Mouse (Mus musculus): ENCODE data around the gene Nutm1.
"Not testable (repeated sequence)": the region's sequence is repeated elsewhere in the genome, so short reads cannot be mapped to it uniquely, and the experiment has no call there.

The Nutm1 gene

DNA sequence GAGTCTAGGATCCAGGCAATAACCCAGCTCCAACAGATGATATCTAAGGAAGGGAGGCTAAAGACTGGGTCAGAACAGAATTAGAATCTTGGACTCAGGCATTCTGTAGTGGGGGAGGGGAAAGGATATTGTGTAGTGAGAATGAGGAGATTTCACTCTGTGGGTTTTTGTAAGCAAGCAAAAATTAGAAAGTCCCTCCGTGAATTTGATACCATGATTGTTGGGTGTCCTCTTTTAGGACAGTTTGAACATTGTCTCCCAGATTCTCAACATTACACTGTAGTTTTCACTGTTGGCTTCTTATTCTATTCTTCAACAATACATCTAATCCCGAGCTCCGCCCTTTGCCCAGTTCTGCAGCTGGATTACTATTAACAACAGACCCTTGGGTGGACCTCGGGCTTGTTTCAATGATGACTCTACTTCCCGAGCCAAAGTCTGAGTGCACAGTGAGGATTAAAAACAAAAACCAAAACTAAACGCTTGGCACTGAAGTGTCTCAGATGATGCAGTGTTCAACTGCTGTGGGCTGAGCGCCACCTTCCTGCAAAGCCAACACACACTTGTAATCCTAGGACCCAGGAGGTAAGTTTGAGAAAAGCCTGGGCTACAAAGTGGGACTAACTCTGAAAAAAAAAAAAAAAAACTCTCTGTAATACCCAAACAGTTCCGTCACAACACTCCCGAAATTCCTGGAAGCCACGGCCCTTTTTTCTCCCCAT is at the start of gene Nutm1:
Gene Nutm1, minus strand, starts transcription at position 51 of the 722 bp plus-strand sequence.
- DNase-seq (ENCODE audit: low spot score in 2 of 2): no peak

DNA sequence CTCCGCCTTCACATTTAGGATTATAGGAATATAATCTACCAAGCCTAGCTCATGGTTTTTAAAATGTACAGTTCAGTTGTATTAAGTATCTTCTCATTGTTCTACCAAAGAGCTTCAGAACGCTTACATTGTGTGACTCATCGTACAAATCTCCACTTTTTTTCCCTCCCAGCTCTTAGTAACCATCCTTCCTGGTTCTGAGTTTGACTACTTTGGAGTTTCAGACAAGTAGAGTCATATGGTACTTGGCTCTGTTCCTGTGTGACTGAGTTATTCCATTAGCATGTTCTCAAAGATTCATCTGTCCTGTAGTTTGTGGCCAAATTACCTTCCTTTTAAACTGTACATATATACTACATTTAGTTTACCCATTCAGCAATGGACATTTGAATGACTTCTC is 49.6 kb upstream of the Nutm1 start:
- DNase-seq (ENCODE audit: low spot score in 2 of 2): no peak

DNA sequence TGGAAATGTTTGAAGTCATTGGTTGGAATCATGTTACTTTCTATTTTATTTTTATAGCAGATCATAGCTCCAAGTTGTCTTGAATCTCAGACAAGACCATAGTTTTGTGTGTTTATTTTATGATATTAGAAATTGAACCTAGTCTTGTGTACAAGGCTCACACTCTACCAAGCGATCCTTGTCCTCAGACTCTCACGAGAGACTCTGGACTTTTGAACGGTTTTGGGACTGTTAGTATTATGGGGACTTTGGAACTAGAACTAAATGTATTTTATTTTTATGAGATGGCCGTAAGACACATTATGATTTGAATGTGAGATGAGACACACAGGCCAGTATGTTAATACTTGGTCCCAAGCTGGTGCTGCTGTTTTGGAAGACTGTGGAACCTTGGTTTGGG is 39.1 kb upstream of the Nutm1 start:
- DNase-seq (ENCODE audit: low spot score in 2 of 2): no peak

DNA sequence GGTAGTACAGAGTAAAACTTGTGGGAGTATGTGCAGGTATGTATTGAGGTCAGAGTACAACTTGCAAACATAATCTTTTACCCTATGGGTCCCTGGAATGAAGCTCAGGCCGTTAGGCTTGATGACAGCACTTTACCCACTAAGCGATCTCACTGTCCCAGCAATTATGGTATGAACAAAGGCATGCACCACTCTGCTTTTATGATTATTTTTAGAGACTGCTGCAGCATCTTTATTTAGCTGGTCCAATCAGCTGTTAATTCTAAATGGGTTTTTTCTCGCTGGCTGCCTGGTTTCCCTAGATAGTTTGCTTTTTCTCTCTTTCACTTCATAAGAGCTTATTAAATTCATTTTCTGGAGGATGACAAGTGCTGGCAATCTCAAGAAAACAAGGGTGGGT is 37.1 kb upstream of the Nutm1 start:
- DNase-seq (ENCODE audit: low spot score in 2 of 2): no peak

DNA sequence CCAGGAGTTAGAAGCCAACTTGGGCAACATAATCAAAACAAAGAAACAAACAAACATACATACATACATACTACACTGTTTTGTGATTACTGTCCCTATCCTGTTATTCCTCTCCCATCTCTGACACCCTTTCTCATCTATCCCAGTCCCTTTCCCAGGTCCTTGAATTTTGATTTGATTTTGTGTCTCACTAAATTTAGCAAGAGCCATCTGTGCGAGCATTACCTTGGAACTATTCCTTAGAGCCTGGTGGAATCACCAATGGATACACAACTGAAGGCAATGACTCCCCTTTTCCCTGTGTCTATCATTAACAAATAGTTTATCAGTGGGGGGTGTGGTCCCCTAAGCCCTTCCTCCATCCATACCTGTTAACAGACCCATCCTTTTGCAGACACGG is 33.7 kb upstream of the Nutm1 start:
- no peak for DNase-seq (ENCODE audit: low spot score in 2 of 2)

DNA sequence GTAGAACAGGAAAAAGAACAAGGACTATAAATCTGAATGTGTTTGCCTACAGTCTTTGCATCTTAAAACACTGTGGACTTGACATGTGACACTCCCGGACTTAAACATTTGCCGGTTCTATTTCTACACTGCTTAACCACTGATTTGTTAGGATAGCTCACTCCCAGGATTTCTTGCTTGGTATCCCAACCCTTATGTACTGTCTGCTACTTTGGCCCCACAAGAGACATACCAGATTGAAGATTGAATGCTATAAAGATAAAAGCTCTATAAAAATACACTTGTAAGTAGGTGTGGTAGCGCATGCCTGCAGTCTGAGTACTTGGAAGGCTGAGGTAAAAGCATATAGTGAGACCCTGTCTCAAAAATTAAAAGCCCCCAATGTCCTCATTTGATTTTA is 30.4 kb upstream of the Nutm1 start:
- no peak for DNase-seq (ENCODE audit: low spot score in 2 of 2)

DNA sequence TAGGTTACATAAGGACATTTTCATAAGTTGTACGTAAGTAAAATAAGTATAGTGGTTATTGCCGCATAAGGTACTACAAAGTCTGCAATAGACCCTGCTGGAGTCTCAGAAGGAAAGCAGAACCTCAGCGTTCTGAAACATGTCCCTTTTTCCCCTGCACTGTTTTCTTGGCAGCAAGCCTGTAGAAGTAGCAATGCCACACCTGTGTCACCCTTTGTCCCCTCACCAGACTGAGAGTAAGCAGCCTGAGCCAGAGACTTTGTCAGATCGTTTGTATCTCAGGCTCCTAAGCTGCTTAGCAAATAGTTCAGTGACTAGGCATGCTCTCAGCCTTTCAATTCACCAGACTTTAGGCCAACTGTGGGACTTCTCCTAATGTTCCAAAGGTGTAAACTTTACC is 28.0 kb upstream of the Nutm1 start:
- DNase-seq (ENCODE audit: low spot score in 2 of 2): no peak

DNA sequence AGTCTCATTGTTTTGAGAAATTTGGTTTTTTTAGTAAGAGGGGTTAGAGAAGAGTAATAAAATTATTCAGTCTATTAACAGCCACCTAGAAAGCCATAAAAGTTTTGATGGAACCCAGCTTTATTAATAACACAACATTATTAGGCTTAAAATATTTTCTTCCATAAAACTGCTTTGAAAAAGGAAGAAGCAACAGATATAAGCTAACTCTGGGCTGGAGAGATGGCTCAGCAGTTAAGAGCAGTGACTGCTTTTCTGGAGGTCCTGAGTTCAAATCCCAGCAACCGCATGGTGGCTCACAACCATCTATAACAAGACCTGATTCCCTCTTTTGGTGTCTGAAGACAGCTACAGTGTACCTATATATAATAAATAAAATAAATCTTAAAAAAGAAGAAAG is 27.0 kb upstream of the Nutm1 start:
- DNase-seq (ENCODE audit: low spot score in 2 of 2): not testable (repeated sequence)

DNA sequence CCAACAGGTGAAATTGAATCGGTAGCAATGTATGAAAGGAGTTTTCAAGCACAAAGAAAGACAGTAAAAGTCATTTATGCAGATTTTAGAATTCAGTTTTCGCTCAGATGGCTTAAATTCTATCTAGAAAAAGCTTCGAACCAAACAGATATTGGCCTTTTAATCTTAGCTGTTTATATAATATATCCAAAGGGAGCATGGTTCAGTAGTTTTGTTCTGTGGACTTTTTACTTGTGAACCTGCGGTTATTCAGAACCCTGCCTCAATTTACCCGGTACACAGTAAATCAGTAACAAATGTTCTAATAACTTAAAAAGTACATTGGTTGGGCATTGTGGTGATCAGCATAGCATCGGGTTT is 25.9 kb upstream of the Nutm1 start:
- no peak for DNase-seq (ENCODE audit: low spot score in 2 of 2)

DNA sequence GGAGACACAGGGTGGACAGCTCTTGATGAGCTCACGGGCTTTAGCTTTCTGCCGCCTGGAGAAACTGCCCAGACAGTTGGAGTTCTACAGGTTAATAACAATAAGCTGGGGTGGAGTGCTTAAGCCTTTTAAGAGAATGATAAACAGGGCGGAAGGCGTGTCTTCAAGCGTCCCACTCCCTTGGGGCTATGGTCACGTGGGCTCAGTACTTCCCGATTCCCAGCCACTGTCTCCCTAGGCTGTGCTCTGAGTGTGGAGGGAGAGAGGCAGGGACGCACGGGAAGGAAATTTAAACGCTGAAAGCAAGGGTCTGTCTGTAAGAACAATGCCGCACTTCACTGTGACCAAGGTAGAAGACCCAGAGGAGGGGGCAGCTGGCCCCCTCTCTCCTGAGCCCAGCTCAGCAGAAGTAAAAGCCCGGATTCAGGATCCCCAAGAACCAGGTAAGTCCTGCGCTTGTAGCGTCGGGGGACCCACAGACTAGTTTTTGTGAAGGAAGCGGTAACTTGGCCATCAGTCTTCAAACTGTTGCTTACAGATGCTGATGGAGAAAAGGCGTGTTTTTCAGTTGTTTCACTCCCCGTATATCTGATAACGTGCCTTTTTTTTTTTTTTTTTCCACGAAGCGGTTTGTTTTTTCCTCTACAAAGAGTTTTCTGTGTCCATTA is 25.4 kb upstream of the Nutm1 start:
- peak; percentile 47 to 68 for DNase-seq (ENCODE audit: low spot score in 2 of 2)

DNA sequence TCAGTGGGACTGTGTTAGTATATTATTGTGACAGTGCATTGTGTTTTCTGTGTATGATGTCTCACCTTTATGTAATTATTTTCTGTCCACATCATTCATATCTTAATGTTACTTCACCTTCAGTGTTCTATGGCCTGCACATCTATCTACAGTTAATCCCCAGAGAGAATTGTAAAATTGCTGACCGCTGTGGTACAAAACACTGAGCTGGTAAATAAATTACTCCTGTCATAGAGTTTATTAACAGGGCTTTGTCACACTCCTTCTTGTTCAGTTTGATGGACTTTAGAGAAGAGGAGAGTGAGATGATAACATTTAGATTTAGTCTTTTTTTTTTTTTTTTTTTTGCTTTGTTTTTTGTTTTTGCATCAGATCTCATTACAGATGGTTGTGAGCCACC is 23.8 kb upstream of the Nutm1 start:
- no peak for DNase-seq (ENCODE audit: low spot score in 2 of 2)

DNA sequence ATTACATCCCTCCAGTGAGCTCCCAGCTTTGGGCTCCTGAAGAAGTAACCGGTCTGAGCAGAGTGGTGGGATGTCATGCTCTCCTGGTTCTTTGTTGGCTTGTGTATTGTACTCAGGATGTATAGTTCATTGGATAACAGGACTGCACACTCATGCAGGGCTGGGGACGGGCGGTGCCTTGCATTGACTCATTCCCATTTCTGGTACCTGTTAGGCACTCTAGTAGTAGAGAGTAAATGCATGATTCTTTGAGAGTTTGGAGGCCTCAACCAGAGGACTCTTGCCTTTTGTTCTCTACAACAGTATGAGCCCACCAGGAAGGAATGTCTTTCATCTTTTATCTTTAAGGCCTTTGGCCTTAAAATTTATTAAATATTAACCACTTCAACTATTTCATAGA is 17.8 kb upstream of the Nutm1 start:
- no peak for DNase-seq (ENCODE audit: low spot score in 2 of 2)

DNA sequence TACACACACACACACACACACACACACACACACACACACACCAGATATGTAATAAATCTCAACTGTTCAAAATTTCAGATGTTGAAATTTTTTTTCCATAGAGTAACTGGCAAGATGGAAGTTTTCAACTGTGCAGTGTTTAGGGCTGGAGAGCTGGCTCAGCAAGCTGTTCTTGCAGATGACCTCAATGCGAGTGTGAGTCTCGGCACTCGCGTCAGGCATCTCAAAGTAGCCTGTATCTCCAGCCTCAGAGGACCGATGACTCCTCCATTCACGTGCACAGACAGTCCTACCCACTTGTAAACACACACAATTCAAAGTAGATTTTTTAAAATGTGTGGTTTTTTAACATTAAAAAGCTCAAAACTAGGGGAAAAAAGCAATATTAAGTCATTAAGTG is 14.4 kb upstream of the Nutm1 start:
- DNase-seq (ENCODE audit: low spot score in 2 of 2): no peak

DNA sequence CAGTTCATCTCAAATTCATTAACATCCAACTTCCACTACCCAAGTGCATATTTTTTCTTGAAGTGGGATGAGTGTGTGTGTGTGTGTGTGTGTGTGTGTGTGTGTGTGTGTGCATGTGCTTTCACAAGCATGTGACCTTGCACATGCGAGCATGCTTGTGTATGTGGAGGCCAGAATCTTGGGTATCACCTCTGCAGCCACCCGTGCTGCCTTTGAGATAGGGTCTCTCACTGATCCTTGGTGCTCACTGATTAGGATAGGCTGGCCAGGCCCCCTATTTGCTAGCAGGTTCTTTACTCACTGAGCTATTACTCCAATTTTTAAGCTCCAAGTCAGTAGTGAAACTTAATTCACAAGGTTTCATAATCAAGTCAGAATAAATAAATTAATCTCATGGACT is 13.8 kb upstream of the Nutm1 start:
- no peak for DNase-seq (ENCODE audit: low spot score in 2 of 2)

DNA sequence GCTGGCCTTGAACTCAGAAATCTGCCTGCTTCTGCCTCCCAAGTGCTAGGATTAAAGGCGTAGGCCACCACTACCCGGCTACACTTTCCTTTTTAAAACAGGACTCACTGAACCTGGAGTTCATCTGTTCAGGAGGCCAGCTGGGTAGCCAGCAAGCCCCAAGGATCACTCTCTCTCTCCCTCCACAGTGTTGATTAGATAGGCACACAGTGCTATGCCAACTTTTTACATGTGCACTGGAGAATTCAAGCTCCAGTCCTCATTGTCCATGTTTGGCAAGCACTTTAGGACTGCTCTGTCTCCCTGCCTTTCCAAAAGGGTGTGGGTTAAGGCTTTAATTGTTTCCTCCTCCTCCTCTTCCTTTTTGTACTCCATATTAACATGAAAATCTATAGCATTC is 10.9 kb upstream of the Nutm1 start:
- DNase-seq (ENCODE audit: low spot score in 2 of 2): no peak

DNA sequence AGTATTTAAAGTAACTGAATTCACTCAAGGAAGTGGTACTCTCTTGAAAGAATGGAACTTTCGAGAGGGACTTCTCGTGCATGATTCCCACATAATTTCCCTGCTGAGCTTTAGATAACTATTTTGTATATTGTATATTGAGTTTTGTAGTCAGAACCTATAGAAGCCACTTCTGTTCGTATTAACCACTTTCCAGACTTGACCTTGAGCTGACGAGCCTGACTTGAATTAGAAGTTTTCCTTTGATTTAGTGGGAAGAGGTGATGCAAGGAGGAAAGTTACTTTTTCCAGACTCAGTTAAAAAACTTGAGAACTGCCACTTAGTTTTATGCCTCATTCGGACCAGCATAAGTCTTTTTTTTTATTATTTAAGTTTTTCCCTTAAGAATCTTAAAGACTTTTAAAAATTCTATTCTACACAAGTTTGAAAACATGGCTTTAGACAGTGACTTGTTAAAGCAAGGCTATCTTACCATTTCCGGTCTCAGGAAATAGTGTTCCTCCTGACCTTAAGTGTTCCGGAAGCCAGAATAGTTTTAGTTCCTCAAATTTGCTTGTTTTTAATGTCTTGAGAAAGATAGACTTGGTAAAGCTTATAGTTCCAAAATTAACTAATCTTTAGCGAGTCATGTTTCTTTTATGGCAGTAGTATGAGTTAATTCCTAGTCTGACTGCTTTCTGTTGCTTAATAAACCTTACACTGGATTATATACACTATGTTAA is 8.6 kb upstream of the Nutm1 start:
- no peak for DNase-seq (ENCODE audit: low spot score in 2 of 2)

DNA sequence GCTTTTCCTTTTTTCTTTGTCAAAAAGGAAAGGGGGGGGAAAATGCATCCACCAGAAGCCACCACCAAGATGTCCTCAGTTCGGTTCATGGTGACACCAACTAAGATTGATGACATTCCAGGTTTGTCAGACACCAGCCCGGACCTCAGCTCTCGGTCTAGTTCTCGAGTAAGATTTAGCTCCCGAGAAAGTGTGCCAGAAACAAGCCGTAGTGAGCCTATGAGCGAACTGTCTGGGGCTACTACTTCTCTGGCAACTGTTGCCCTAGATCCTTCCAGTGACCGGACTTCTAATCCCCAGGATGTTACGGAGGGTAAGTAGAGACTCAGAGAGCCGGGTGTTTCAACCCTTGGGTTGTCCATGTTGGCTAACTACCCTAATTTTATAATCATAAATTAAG is 7.7 kb upstream of the Nutm1 start:
- no peak for DNase-seq (ENCODE audit: low spot score in 2 of 2)

DNA sequence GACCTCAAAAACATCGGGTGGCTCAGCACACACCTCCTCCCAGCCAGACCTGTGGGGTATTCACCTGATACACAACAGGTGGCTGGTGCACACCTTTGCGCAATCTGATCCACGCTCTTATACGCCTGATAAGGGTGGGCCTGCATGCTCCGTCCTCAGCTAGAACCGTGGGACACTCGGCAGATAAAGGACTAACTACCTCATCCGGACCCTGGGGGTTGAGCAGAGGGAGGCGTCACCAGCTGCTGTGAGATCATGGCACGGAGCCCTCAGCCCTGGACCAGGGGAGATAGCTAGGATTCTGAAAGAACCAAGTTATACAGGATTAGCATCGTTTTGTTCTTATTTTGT is 7.1 kb upstream of the Nutm1 start, which contains the start of gene Gm21985:
Gene Gm21985, plus strand, starts transcription at position 73 of the 351 bp plus-strand sequence.
- DNase-seq (ENCODE audit: low spot score in 2 of 2): peak in 1 of 2 experiments; percentile 55

DNA sequence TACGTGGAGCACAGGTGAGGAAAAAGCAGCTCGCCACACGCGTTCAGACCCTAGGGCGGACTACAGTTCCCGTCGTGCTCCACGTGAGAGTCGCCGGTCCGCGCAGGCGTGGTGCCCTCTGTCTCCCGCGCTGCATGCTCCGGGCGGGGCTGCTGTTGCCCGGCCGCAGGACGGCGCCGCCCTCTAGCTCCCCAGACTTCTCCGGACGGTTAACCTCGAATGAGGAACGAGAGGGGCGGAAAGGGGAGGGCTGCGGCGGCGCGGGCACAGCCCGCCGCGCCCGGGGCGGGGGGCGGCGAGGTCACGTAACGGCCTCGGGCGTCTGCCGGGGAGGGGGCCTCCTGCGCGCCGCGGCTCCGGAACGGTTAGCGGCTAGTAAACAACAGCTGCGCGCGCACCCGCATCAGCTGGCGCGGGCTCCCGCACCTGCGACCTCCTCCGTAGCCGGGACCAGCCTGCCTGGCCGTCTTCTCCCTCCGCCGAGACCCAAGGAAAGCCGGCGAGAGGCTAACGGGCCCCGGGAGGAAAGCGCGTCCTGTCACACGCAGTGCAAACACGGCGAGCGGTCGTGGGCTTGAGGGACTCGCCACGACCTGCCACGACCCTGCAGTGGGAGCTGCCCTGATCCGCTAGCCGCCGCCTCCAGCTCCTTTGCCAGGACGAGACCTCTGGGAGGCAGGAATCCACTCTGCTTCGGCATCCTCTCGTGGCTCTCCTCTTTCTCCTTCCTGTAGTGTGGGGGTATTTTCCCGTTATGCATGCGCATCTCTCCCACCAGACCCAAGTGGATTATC is 6.6 kb upstream of the Nutm1 start, which contains the start of gene Slc12a6:
Gene Slc12a6, plus strand, starts transcription at position 378 of the 794 bp plus-strand sequence.
- peak; percentile 89 to 91 for DNase-seq (ENCODE audit: low spot score in 2 of 2)

DNA sequence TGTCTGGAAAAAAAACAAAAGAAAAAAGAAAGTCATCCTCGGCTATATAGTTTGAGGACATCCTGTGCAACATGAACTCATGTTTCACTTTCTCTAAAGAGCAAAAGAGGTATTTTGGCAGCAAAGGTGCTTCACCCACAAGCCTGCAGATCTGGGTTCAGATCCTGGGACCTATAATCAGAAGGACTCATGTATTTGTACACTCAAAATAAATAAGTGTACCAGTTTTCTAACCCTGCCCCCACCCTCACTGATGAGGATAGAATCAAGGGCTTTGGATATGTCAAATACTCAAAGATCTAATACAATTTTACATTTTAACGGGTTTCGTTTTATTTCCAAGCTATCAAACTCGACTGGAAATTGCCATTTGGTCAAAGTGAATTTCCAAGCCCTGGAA is 5.3 kb upstream of the Nutm1 start:
- no peak for DNase-seq (ENCODE audit: low spot score in 2 of 2)

DNA sequence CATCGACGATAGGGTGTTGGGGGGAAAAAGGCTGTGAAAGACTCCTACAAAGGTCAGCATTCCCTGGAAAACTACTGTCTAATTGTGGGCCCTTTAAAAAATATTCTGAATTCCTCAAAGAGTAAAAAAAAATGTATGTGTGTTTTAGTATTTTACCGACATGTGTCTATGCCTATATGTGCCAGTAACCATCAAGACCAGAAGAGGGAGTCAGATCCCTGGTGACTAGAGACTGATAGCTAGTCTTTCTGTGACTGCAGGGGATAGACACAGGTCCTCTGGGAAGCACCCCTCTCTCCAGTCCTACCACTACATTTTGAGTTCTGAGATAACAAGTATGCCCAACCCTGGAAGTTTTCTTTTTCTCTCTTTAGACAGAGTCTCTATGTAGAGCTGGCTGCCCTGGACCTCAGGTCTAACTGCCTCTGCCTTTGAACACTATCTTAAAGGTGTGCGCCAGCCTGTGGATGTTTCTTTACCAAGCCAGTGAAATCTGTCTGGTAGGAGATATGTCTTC is 3.7 kb upstream of the Nutm1 start:
- no peak for DNase-seq (ENCODE audit: low spot score in 2 of 2)

Measured in urinary bladder, adult 18-20 months (tissue).